Mouse (Mus musculus): Measurements from ENCODE around the gene Muc3. TPM values are rescaled to one million over a fixed set of nuclear protein-coding genes. Genes with fewer than 3 reads are reported as not detected.

Gene Muc3
- polyA plus RNA-seq, 1 experiment = not detected

- no peak overlapping the region for H3K27ac ChIP-seq (ENCODE audit: insufficient read depth, low read depth, low read length)
- H3K36me3 ChIP-seq (ENCODE audit: control insufficient read depth, insufficient read depth, low read length) = no peaks in the 10 kb centered on the region
- H3K4me3 ChIP-seq (ENCODE audit: insufficient read depth, low read depth, low read length) = no peak overlapping the region
- TF ChIP-seq CTCF (conservative IDR thresholded peaks at IDR 0.05; ENCODE audit: insufficient read depth, insufficient read length, low read depth, low read length) (0 out of 2 replicates have a peak, but pooled peaks have one; percentile 5), POLR2A (IDR thresholded peaks at IDR 0.05; ENCODE audit: low read depth, low read length) (no peak)
- 90% methylated on average over 2 of the region's 2 CpGs for WGBS
- no peaks in the 10 kb centered on the region; the same call in 1 of the 2 replicates for H3K4me1 ChIP-seq (ENCODE audit: control insufficient read depth, insufficient read depth, low read length)
- H3K27me3 ChIP-seq (replicated peaks; ENCODE audit: control insufficient read depth, insufficient read depth, low read length) = no peaks in the 10 kb centered on the region
- DNase-seq = no peak
These were observed 45.2 kb downstream of the Muc3 start for GRCm38 (mm10) chr5:137103969-137104368.

GRCm38 (mm10) chr5:137102575-137103522 lies 46.3 kb downstream of the Muc3 start:
- no peaks in the 10 kb centered on the region for H3K36me3 ChIP-seq (ENCODE audit: control insufficient read depth, insufficient read depth, low read length)
- H3K27ac ChIP-seq (ENCODE audit: insufficient read depth, low read depth, low read length) = no peak overlapping the region
- DNase-seq = no peak
- no peaks in the 10 kb centered on the region for H3K27me3 ChIP-seq (replicated peaks; ENCODE audit: control insufficient read depth, insufficient read depth, low read length)
- 70% methylated on average over 28 of the region's 28 CpGs for WGBS
- no peaks in the 10 kb centered on the region; the same call in 1 of the 2 replicates for H3K4me1 ChIP-seq (ENCODE audit: control insufficient read depth, insufficient read depth, low read length)
- TF ChIP-seq POLR2A (IDR thresholded peaks at IDR 0.05; ENCODE audit: low read depth, low read length) (no peak), CTCF (conservative IDR thresholded peaks at IDR 0.05; ENCODE audit: insufficient read depth, insufficient read length, low read depth, low read length) (no peak)
- H3K4me3 ChIP-seq (ENCODE audit: insufficient read depth, low read depth, low read length) = no peak overlapping the region

- H3K27me3 ChIP-seq (replicated peaks; ENCODE audit: control insufficient read depth, insufficient read depth, low read length) = no peaks in the 10 kb centered on the region
- H3K4me3 ChIP-seq (ENCODE audit: insufficient read depth, low read depth, low read length) = no peak overlapping the region
- DNase-seq = no peak
- TF ChIP-seq POLR2A (IDR thresholded peaks at IDR 0.05; ENCODE audit: low read depth, low read length) = no peak
- TF ChIP-seq CTCF (conservative IDR thresholded peaks at IDR 0.05; ENCODE audit: insufficient read depth, insufficient read length, low read depth, low read length) = no peak
- H3K36me3 ChIP-seq (ENCODE audit: control insufficient read depth, insufficient read depth, low read length) = no peaks in the 10 kb centered on the region
- H3K4me1 ChIP-seq (ENCODE audit: control insufficient read depth, insufficient read depth, low read length) = no peaks in the 10 kb centered on the region
- H3K27ac ChIP-seq (ENCODE audit: insufficient read depth, low read depth, low read length) = no peak overlapping the region
- WGBS = 63% methylated on average over 10 of the region's 10 CpGs
These were observed 47.0 kb downstream of the Muc3 start for GRCm38 (mm10) chr5:137102078-137102477.

- no peak overlapping the region for H3K4me3 ChIP-seq (ENCODE audit: insufficient read depth, low read depth, low read length)
- 38% methylated on average over 4 of the region's 4 CpGs for WGBS
- no peak for DNase-seq
- H3K27me3 ChIP-seq (replicated peaks; ENCODE audit: control insufficient read depth, insufficient read depth, low read length) = no peaks in the 10 kb centered on the region
- H3K27ac ChIP-seq (ENCODE audit: insufficient read depth, low read depth, low read length) = no peak overlapping the region
- H3K4me1 ChIP-seq (ENCODE audit: control insufficient read depth, insufficient read depth, low read length) = no peaks in the 10 kb centered on the region
- no peaks in the 10 kb centered on the region for H3K36me3 ChIP-seq (ENCODE audit: control insufficient read depth, insufficient read depth, low read length)
- TF ChIP-seq CTCF (conservative IDR thresholded peaks at IDR 0.05; ENCODE audit: insufficient read depth, insufficient read length, low read depth, low read length) = no peak
- TF ChIP-seq POLR2A (IDR thresholded peaks at IDR 0.05; ENCODE audit: low read depth, low read length) = no peak
These were observed 48.5 kb downstream of the Muc3 start for GRCm38 (mm10) chr5:137100660-137101059.

GRCm38 (mm10) chr5:137098418-137098817 lies 50.7 kb downstream of the Muc3 start:
- 63% methylated on average over 11 of the region's 11 CpGs for WGBS
- peak; percentile 40 for DNase-seq
- Histone ChIP-seq H3K36me3 (ENCODE audit: control insufficient read depth, insufficient read depth, low read length) (no peaks in the 10 kb centered on the region), H3K27me3 (replicated peaks; ENCODE audit: control insufficient read depth, insufficient read depth, low read length) (no peaks in the 10 kb centered on the region), H3K27ac (ENCODE audit: insufficient read depth, low read depth, low read length) (no peak overlapping the region), H3K4me3 (ENCODE audit: insufficient read depth, low read depth, low read length) (no peak overlapping the region), H3K4me1 (ENCODE audit: control insufficient read depth, insufficient read depth, low read length) (no peaks in the 10 kb centered on the region)
- TF ChIP-seq POLR2A (IDR thresholded peaks at IDR 0.05; ENCODE audit: low read depth, low read length) (no peak), CTCF (conservative IDR thresholded peaks at IDR 0.05; ENCODE audit: insufficient read depth, insufficient read length, low read depth, low read length) (no peak)

GRCm38 (mm10) chr5:137096037-137096436 lies 53.1 kb downstream of the Muc3 start:
- WGBS = 35% methylated on average over 1 of the region's 1 CpGs
- Histone ChIP-seq H3K27ac (ENCODE audit: insufficient read depth, low read depth, low read length) (peak overlapping the region; percentile 42; the same call in 1 of the 2 replicates), H3K36me3 (ENCODE audit: control insufficient read depth, insufficient read depth, low read length) (no peaks in the 10 kb centered on the region), H3K27me3 (replicated peaks; ENCODE audit: control insufficient read depth, insufficient read depth, low read length) (no peaks in the 10 kb centered on the region), H3K4me1 (ENCODE audit: control insufficient read depth, insufficient read depth, low read length) (no peaks in the 10 kb centered on the region), H3K4me3 (ENCODE audit: insufficient read depth, low read depth, low read length) (no peak overlapping the region)
- TF ChIP-seq CTCF (conservative IDR thresholded peaks at IDR 0.05; ENCODE audit: insufficient read depth, insufficient read length, low read depth, low read length) = no peak
- TF ChIP-seq POLR2A (IDR thresholded peaks at IDR 0.05; ENCODE audit: low read depth, low read length) = no peak
- peak; percentile 85 for DNase-seq

- WGBS = 82% methylated on average over 10 of the region's 10 CpGs
- Histone ChIP-seq H3K27ac (ENCODE audit: insufficient read depth, low read depth, low read length) (no peak overlapping the region), H3K4me1 (ENCODE audit: control insufficient read depth, insufficient read depth, low read length) (no peaks in the 10 kb centered on the region), H3K36me3 (ENCODE audit: control insufficient read depth, insufficient read depth, low read length) (no peaks in the 10 kb centered on the region), H3K4me3 (ENCODE audit: insufficient read depth, low read depth, low read length) (no peak overlapping the region), H3K27me3 (replicated peaks; ENCODE audit: control insufficient read depth, insufficient read depth, low read length) (no peaks in the 10 kb centered on the region)
- DNase-seq = no peak
- TF ChIP-seq CTCF (conservative IDR thresholded peaks at IDR 0.05; ENCODE audit: insufficient read depth, insufficient read length, low read depth, low read length) (no peak), POLR2A (IDR thresholded peaks at IDR 0.05; ENCODE audit: low read depth, low read length) (no peak)
These were observed 54.0 kb downstream of the Muc3 start for GRCm38 (mm10) chr5:137095135-137095534.
